Mouse (Mus musculus): ENCODE measurements at regions not wholly inside any gene's neighbourhood (a gene's known extent, or its start where the extent isn't known, plus 50 kb on each side); places are given as distances from the start of the nearest gene placed in this dataset.

GRCm38 (mm10) chr4:148753849-148754248 is 50.4 kb upstream of the Casz1 start:
- ATAC-seq (ENCODE audit: low read depth), result no peak
- Histone ChIP-seq H3K36me3 (ENCODE audit: control insufficient read depth, insufficient read depth, low read length) (no peaks in the 10 kb centered on the region), H3K4me1 (ENCODE audit: control insufficient read depth, insufficient read depth, low read length) (no peaks in the 10 kb centered on the region), H3K4me3 (ENCODE audit: low read depth, low read length) (no peak overlapping the region), H3K9me3 (ENCODE audit: control insufficient read depth, low read length) (no peaks in the 10 kb centered on the region), H3K27me3 (replicated peaks; ENCODE audit: control insufficient read depth, insufficient read depth, low read length) (no peaks in the 10 kb centered on the region; the same call in 1 of the 2 replicates), H3K27ac (replicated peaks; ENCODE audit: low read depth, low read length) (no peak overlapping the region), H3K9ac (ENCODE audit: low read depth, low read length) (no peak overlapping the region), H3K4me2 (ENCODE audit: low read depth, low read length) (no peak overlapping the region)
- no peak for DNase-seq (ENCODE audit: low spot score)
- 83% methylated on average over 8 of the region's 8 CpGs for whole genome bisulfite sequencing
